Mouse (Mus musculus) lung, postnatal 0 days (tissue): ENCODE measurements around the gene Ngfr.

Experiments
- CTCF ChIP-seq: IDR thresholded peaks from 2 replicates; pipeline ENCODE4 v1.5.1; 2016; ENCODE audit warnings: antibody characterized with exemption, mild to moderate bottlenecking
- EP300 ChIP-seq: IDR thresholded peaks from 2 replicates; pipeline ENCODE4 v1.6.1; 2016; ENCODE audit warnings: antibody characterized with exemption, mild to moderate bottlenecking, control low read depth

GRCm38 (mm10) chr11:95584651-95585050 lies 2.9 kb downstream of the Ngfr start:
- TF ChIP-seq CTCF (no peak), EP300 (no peak)
